Mouse (Mus musculus): Measurements from ENCODE around the gene Lyg1.
"Not testable (repeated sequence)": the region's sequence is repeated elsewhere in the genome, so short reads cannot be mapped to it uniquely, and the experiment has no call there.

The Lyg1 gene

DNA sequence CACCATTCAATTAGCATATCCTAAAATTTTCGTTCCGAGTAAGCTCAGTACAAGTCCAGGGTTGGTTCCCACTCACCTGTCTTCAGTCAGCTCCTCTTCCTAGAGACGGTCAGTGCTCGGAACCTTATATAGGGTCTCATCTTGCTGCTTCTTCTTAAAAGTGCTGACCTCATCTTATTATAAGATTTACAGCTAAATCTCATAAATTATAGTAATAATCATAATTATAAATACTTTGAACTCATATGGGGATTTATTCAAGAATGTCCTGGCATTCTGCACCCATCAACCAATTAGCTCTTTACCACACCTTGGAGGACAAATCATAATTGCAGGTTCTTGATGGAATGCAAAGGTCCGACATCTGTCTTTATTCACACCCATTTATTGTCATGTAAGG, at the start of gene Lyg1:
Lyg1 (minus strand) TSS at position 101 of the 400 bp plus-strand sequence.
- DNase-seq (ENCODE audit: low spot score), result no peak

DNA sequence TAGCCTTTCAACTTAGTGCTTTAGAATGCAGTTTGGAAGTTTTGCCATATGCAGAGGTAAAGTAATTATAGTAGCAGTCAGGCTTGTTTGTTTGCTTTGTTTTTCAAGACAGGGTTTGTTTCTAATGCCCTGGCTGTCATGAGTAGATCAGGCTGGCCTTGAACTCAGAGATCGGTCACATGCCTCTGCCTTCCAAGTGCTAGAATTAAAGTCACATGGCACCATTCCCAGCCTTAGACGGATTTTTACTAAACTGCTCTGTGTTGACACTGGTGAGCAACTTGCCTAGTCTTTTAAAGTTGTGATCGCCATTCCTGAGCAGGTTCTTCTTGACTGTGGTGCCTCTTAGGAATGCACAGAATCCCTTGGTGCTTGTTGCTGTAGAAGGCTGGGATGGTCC, 49.2 kb upstream of the Lyg1 start:
- DNase-seq (ENCODE audit: low spot score), result no peak

DNA sequence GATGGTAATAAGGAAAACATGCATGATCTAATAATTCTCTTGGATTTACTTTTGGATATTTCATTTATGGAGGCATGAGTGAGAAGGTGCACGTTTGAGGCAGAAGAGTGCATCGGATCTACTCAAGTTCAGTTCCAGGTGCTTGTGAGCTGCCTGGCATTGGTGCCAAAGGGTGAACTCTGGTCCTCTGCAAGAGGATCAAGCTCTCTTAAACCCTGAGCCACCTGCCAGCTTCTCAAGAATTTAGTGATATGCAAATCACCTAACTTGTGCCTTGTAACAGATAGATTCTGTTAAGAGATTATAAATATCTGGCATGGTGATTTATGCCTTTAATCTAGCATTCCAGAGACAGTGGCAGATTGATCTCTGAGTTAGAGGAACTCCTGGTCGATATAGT, 45.5 kb upstream of the Lyg1 start:
- DNase-seq (ENCODE audit: low spot score), result no peak

DNA sequence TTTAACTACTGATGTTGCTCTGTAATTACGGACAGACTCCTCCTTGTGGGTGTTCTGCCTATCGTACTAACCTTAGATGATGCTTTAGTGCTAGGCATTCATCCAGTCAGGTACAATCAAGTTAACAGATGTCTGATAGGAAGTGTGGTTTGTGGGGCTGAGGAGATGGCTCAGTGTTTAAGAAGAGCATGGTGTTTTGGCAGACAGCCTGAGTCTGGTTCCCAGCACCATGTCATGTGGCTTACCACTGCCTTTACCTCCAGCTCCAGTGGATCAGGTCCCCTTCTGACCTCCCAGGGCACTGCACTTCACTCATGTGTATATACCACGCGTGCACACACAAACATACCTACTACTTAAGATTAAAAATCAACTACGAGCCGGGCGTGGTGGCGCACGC, 44.4 kb upstream of the Lyg1 start:
- DNase-seq (ENCODE audit: low spot score), result no peak

DNA sequence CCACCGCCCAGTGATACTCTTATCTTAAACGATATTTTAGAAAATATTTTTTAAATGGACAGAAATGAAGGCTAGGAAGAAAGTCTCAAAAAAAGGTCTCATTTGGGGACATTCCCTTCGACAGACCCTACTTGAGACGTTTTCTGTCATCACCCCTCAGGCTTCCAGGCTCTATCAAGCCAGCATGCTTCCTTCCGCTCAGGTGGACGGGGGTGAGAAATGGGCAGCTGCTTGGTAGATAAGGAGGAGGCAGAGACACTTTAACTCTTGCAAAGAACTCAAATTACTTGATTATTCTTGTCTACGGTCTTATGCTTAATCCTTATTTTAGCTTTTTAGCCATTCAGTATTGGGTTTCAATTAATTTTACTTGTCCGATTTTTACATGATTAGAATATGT, 43.3 kb upstream of the Lyg1 start:
- DNase-seq (ENCODE audit: low spot score), result no peak

DNA sequence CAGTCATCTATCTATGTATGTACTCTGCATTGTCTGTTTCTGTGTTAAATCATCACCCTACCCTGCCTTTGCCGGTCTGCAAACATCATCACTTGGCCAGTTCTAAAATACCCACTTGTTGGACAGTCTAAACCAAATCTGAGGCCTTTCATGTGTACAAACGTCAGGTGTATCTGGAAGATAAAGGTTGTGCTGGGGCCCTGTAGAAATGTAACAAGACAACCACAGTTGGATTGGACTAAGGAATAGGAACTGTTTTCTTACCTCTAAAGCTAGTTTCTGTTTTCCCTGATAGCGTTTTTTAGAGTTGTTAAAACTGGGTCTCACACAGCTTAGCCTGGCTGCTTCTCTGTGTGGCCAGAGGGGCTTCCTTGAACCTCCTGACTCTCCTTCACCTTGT, 42.0 kb upstream of the Lyg1 start:
- DNase-seq (ENCODE audit: low spot score), result no peak

DNA sequence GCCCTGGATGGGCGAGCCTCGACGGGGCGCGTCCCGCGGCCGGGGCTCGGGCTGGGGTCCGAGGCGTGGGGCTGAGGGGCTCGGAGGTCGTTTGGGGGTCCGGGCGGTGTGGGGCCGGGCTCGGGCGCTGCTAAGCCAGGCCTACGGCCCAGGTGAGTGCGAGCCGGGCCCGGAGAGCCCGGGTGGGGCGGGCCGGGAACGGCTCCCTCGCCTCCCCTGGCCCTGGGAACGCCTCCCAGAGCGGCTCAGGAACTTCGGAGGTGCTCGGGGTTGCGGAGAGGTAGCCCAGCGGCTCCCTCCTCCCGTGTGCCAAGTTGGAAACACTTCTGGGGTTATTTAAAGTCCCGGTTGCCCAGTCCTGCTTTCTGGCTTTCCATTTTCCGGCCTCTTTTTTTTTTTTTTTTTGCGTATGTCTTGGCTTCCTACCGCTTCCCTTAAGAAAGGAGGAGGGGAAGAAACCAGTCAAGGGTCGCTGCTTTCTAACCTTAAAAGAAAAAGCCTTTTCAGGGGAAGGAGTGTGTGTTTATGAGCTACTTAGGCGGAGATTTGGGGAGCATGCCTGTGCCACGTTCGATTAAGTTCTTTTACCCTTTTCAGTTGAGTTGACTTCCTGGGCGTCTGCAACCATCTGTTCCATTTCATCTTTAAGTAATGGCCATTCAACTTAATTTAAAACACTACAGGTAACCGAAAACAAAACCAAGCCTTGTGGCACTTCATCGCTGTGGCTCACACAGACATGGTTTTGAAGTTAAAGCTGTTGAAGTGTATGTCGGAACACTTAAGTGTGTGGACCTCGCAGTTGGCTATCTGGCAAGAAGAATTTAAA, 41.0 kb upstream of the Lyg1 start:
- no peak for DNase-seq (ENCODE audit: low spot score)

DNA sequence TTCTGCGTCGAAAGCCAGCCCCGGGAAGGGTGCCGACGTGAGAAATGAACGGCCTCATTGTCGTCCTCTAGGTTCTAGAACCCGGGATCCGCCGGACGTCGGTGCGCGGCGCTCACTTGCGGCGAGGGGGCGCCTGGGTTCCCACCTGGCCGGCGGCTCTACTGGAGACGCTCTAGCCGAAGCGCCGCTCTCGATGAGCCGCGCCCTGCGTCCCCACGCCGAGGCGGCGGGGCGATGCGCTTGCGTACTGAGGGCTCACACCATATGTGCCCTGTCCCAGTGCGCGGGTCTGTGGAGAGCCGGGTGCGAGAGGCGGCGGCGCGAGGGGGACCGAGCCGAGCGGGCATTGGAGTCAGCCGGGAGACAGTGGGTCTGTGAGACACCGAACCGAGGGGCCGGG, 40.3 kb upstream of the Lyg1 start, which contains the start of the genes Txndc9 and Eif5b:
Txndc9 (minus strand) TSS at position 27 of the 400 bp plus-strand sequence.
Eif5b (plus strand) TSS at position 144 of the 400 bp plus-strand sequence.
- peak; percentile 90 for DNase-seq (ENCODE audit: low spot score)

DNA sequence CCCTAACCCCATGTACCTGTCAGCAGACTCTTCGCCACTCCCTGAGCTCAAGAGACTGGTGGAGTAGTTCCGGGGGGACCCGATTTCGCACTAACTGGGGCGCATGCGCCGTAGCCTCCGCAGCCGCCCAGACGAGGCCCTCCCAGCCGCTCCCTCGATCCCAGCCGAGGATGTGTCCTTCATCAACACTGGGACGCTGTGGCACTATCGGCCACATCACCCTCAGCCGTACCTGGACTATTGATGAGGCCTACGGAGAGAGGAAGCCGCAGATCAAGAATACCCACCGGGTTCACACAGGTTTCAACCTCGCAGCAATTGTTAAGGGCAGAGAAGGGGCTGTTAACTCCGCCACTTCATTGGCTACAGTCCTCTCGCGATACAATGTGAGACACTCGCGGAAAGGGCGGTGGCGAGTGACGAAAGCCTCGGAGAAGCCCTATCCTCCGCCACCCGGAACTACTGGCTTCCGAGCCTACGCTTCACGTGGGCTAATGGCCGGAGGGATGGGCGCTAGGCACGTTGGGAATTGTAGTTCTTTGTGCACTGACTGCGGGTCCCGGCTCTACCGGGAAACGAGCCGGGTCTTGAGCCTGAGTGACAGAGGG, 39.4 kb upstream of the Lyg1 start:
- DNase-seq (ENCODE audit: low spot score), result peak; percentile 98

DNA sequence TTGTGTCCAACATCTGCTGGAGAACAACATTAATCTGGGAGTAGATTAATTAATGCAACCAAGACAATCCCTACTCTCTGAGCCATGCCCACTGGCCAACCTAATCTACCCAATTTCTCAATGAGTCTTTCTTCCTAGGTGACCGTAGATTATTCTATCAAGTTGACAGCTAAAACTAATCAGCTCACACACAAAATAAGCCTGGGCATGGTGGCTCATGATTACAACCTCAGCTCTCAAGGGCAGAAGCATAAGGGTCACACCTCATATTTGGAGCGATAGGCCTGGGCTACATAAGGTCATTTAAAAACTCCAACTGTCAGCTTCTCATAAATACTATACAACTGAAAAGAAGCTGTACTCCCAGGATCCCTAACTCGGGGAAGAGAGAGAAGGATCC, 38.7 kb upstream of the Lyg1 start:
- DNase-seq (ENCODE audit: low spot score), result no peak

DNA sequence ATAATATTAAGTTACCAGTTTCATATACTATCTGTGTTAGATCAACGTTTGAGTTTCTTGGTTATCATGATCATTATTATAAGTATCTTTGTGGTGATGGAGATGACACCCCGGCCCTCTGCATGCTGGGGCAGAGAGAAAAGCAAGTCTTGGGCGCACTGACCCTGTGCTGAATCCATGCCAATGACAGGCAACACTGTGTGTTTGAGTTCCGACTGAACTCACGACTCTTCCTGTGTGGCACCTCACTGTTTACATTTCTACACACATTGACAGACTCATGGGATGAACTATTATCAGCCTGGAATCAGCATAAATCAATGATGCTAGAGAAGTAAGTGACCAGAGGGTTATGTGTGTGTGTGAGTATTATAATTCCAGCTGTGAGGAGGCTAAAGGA, 30.3 kb upstream of the Lyg1 start:
- DNase-seq (ENCODE audit: low spot score), result no peak

DNA sequence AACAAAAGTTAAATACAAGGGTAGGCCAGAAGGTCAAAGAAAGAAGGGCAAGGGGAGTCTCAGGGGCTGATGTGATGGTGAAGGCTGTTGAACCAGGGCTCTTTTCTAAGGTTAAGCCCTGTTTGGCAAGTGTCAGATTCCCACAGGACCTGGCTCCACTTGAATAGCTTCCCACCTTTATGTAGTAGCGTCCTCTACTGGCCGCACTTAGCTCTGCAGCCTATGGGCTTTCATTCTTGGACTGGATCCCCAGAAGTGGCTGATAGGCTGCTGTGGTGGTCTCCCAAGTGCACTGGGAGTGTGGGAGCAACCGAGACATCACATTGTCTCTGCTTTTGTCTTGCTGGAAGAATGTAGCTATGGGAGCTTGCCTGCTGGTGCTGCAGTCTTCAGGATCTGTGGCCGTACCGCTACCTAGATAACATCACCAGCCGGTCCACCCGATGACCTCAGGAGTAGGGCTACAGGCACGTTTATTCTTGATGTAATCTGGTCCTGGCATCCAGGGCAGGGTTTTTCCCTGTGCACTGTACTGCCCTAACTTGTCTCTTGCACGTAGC, 28.3 kb upstream of the Lyg1 start:
- DNase-seq (ENCODE audit: low spot score), result peak; percentile 20

DNA sequence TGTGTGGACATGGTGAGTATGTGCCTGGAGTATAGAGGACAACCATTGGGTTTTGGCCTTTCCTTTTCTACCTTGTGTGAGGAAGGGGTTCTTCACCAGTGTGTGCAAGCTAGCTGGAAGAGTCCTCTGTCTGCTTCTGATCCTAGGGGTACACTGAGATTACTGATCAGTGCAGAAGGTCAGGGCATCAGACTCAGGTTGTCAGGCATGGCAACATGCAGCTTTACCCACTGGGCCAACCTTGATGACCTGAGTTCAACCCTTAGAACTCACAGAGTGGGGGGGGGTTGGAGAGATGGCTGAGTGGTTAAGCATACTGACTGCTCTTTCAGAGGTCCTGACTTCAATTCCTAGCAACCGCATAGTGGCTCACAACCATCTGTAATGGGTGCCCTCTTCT, 26.8 kb upstream of the Lyg1 start:
- no peak for DNase-seq (ENCODE audit: low spot score)

DNA sequence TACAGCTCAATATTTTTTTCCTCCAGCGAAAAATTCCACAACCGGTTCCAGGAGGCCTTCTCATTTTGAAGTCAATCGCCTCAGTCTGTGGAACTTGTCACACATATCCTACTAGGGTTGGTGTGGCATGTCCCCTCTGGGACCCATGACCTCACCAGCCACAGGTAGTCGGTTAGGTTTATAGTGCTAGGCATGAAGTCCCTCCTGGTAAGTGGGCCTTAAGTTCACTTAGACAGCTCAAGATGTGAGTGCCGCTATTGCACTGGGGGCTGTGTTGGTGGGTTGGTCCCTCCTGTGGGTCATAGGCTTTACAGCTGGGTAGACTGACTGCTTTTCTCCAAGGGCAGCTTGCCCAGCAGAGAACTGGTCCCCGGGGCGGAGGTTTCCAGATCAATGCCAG, 19.7 kb upstream of the Lyg1 start:
- DNase-seq (ENCODE audit: low spot score), result no peak

DNA sequence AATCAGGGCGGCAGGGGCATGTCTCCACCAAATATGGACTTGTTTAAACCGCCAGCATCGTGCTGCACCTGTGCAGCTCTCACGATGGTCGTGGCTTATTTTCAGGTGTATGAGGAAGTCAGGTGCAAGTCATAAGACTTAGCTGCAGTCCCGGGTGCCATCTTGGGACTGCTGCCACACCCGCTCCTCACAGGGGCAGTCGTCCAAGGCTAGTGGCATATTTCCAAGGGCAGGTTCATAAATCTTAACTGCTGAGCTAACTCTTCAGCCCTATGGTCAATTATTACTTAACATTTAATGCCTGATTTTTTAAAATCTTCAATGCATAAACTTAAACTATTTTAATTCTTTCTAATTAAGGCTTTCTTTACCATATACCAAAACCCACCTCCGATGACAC, 19.1 kb upstream of the Lyg1 start:
- not testable (repeated sequence) for DNase-seq (ENCODE audit: low spot score)

DNA sequence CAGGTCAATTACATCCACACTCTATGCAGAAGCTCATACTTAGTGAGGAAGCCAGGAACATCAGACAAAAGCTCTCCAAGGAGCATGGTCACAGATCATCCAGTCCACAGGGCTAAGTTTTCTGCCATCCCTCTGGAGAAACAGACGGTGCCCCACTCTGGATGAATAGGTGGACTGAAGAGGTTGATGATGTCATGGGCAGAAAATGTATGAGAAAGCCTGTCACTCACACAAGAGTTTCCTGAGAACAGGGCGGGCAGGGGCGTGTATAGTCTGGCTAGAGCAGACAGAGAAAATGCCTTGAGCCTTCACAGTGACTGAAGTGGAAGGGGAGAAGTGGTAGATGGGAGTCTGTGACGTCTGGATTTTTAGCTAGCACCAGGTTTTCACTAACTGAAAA, 14.0 kb upstream of the Lyg1 start:
- DNase-seq (ENCODE audit: low spot score), result no peak

DNA sequence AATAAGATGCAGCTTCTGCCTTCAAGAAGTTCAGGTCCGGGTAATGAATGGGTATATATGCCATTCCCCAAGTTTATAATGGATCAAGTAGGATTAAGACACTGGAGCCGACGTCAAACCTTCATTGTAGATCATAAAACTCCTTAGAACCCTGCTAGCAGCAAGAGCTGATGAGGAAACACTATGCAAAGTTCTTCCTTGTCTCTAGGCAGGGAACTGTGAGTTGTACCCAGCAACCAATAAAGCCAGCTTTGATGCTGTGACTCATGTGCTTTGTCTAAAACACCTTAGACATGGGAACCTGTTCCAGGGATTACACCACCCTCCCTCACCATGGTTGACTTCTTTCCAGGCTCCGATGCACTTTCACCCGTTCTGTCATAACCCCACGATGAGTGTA, 11.2 kb upstream of the Lyg1 start:
- DNase-seq (ENCODE audit: low spot score), result no peak

DNA sequence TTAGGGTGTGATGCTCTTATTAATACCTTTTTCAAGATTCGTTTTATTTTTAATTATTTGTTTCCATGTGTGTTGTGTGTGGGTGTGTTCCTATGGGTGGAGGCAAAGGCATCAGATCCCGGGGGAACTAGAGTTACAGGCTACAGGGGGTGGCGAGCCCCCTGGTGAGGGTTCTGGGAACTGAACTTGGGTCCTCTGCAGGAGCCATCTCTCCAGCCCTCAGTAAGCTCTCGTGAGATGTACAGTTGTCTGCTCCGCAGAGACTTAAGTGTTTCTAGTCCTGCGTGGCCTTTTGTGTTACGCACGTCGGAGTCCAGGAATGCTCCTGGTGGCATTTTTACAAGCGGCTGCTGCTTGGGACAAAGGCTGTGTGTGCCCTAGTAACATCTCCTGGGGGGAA, 8.0 kb upstream of the Lyg1 start:
- no peak for DNase-seq (ENCODE audit: low spot score)

DNA sequence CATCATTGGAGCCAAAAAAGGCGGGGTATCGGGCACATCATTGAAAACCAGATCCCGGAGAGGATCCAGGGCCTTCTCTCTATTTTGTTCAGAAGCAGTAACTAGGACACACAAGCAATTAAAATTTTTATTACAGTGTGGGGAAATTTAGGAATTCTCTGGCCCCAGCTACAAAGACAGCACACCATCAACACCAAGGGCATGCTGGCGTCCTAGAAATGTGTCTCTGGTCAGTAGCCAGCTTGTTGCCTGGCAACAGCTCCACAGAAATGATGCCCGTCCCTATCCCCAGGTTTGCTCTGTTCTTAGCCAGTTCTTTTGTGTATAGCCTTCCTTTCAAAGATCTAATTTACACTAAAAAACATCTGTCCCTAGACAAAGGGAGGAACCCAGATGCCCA, 1.9 kb upstream of the Lyg1 start:
- DNase-seq (ENCODE audit: low spot score), result no peak

DNA sequence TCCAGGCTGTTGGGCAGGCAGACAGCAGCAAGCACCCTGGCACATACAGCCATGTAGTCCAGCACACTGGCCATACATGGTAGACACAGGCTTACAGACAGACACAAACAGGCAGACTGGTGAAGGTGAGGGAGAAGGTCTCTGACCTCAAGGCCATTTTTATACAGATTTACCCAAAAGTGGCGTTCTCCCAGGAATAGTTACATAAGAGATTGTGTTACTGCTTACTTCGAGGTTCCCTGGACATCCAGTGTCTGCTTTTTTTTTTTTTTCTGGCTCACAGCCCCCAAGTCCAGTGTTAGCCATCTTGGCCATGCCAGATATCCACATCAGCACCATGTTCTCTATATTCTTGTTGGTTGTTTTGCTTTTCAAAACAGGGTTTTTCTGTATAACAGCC, 957 bp upstream of the Lyg1 start:
- no peak for DNase-seq (ENCODE audit: low spot score)

DNA sequence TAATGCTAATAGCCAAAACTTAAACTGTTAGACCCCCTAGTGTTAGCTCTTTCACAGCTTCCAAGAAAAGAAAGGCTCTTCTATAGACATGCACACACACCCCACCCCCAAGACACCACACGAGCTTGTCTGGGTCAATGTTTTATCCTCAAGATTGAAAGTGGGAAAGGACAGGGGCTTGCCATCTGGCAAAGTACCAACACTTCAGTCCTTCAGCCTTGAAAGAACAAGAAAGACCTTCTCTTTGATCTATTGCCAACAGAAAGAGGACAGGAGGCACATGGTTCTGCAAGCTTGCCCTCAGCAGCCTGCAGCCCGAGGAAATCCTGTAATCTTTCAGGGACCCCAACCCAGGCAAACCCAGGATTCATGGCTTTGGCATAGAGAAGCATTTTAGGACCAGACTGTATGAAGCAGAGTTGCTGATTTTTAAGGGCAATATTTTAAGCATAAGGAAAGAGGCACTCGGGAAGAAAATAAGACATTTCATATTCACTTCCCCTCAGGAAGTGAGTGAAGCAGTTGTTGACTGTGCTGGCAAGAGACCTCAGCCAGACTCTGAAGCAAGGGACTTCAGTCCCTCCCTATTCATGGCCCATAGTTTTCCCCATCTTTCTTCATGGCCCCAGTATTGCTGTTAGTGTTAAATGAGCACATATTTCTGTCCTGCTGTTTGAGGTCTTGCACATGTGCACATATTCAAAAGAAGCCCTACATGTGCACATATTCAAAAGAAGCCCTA, 698 bp downstream of the Lyg1 start:
- no peak for DNase-seq (ENCODE audit: low spot score)

DNA sequence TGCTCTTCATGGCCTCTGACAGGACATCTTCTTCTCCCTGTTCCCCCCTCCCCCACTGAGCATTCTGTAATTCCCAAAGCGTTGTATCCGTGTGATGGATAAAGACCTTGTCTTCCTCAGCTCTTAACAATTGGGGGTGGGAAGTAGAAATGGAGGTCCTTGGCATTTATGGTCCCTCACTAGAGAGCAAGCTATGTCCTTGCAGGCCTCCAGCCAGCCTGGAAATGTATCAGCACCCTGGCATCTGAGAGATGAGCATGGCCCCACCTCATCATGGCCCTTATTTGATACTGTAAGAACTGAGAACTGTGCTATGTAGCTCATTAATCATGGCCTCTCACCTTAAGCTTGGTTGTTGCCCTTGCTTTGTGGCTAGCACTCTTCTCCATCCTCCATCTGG, 2.3 kb downstream of the Lyg1 start:
- DNase-seq (ENCODE audit: low spot score), result no peak

DNA sequence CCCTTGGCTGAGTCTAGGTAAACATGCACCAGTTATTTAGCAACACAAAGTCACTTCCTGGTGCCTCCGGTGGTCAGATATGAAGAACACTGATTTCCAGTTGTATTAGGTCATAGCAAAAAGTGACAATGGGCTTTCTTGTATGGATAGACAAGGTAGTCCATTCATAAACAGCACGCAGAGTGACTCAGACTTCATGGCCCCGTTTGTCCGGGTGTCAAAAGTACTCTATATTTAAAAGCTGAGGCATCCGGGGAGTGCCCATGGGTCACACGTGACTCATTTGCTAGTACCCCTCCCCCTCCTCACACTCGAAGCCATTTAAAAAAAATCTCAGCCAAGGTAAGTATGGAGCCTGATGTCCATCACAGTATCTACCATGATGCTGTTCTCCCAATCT, 2.8 kb downstream of the Lyg1 start:
- no peak for DNase-seq (ENCODE audit: low spot score)

All from layer of hippocampus, adult 9-10 months (tissue).